Mouse (Mus musculus): Measurements from ENCODE around the gene Prr19.
A peak's percentile ranks its signal among the peaks of the same experiment; 100 is the strongest.

GRCm38 (mm10) chr7:25267301-25267750 lies 33.9 kb upstream of the Prr19 start, which contains the start of gene Cic:
- TF ChIP-seq EP300 (IDR thresholded peaks at IDR 0.05; ENCODE audit: insufficient read depth, low read depth, low read length) (0 out of 2 replicates have a peak, but pooled peaks have one; percentile 18), POLR2A (IDR thresholded peaks at IDR 0.05; ENCODE audit: insufficient read depth, low read length) (peak; percentile 97), CTCF (IDR thresholded peaks at IDR 0.05; ENCODE audit: low read depth, low read length) (no peak)

Measured in ES-Bruce4 (cell line).